Mouse (Mus musculus) hindbrain, embryonic 11.5 days (tissue): ENCODE results near the gene Abl1. TPM values are rescaled to one million over a fixed set of nuclear protein-coding genes. Genes with fewer than 3 reads are reported as not detected.

Experiments used
- ATAC-seq: fragments of 200-750 bp; cut with Nextera tagmentation; 2 replicates; pipeline ENCODE4 v1.8.0; 2017; ENCODE audit warnings: mild to moderate bottlenecking, moderate TSS enrichment, moderate library complexity; ENCODE audit not compliant: low FRiP score
- DNase-seq: peaks from one replicate; pipeline ENCODE4 v3.0.0-alpha.2; 2015; ENCODE audit warnings: low spot score
- H3K27ac ChIP-seq: fragments of 300-500 bp; sonication (generic); 2 replicates; pipeline ENCODE4 v1.5.1; 2014; ENCODE audit warnings: mild to moderate bottlenecking, low read depth, low read length
- H3K27me3 ChIP-seq: fragments of 300-500 bp; sonication (generic); 2 replicates; pipeline ENCODE4 v1.6.1; 2014; ENCODE audit warnings: mild to moderate bottlenecking, low read length, moderate library complexity, mixed read lengths; ENCODE audit not compliant: control insufficient read depth, insufficient read depth
- H3K36me3 ChIP-seq: fragments of 300-500 bp; sonication (generic); 2 replicates; pipeline ENCODE4 v1.6.1; 2014; ENCODE audit warnings: mild to moderate bottlenecking, low read length, moderate library complexity, mixed read lengths; ENCODE audit not compliant: control insufficient read depth, insufficient read depth
- H3K4me1 ChIP-seq: fragments of 300-500 bp; sonication (generic); replicated peaks from 2 replicates; pipeline ENCODE4 v1.6.1; 2014; ENCODE audit warnings: low read length, mixed read lengths; ENCODE audit not compliant: control insufficient read depth, insufficient read depth
- H3K4me2 ChIP-seq: fragments of 300-500 bp; sonication (generic); replicated peaks from 2 replicates; pipeline ENCODE4 v1.6.1; 2014; ENCODE audit warnings: mild to moderate bottlenecking, low read depth, low read length
- H3K4me3 ChIP-seq: fragments of 300-500 bp; sonication (generic); 2 replicates; pipeline ENCODE4 v1.5.1; 2014; ENCODE audit warnings: low read depth, low read length
- H3K9ac ChIP-seq: fragments of 300-500 bp; sonication (generic); 2 replicates; pipeline ENCODE4 v1.6.1; 2014; ENCODE audit warnings: low read depth, low read length
- H3K9me3 ChIP-seq: fragments of 300-500 bp; sonication (generic); 2 replicates; pipeline ENCODE4 v1.6.1; 2016; ENCODE audit warnings: low read length; ENCODE audit not compliant: control insufficient read depth
- WGBS: fragments of 180-500 bp; shearing (Covaris S2); extraction: QIAGEN DNeasy Blood & Tissue Kit; methylation state at CpG from one replicate; pipeline ENCODE4 v1.1.7; 2014; 5-methylcytosine and 5-hydroxymethylcytosine counted together
- polyA plus RNA-seq: library from polyadenylated mRNA; unstranded; fragments of >200 nt; fragmentation: Nextera tagmentation; extraction: Ambion mirVana; gene quantifications from 2 replicates; pipeline ENCODE4 v1.2.1, GENCODE M21; 2014

The Abl1 gene
- polyA plus RNA-seq, 1 experiment from 2014 or later = 28.6 TPM

DNA sequence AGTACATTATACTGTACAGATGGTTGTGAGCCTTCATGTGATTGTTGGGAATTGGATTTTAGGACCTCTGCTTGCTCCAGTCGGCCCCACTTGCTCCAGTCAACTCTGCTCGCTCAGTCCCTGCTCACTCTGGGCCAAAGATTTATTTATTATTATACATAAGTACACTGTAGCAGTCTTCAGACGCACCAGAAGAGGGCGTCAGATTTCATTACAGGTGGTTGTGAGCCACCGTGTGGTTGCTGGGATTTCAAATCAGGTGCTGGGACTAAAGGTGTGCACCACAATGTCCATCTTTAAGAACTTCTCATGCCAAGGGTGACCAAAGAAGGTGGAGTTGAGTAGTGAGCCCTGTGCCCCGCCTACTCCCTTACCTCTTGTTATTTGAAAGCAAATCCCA lies 104.4 kb downstream of the Abl1 start:
- 84% methylated on average over 6 of the region's 6 CpGs for WGBS
- ATAC-seq (no peak), DNase-seq (no peak)
- no peak overlapping the region for H3K27ac ChIP-seq
- H3K36me3 ChIP-seq = peaks cover 12% of the 10 kb centered on the region
- H3K4me2 ChIP-seq = no peak overlapping the region
- no peaks in the 10 kb centered on the region for H3K4me1 ChIP-seq
- H3K4me3 ChIP-seq = no peak overlapping the region
- H3K9ac ChIP-seq = no peak overlapping the region
- H3K9me3 ChIP-seq = no peaks in the 10 kb centered on the region
- H3K27me3 ChIP-seq = no peaks in the 10 kb centered on the region

GRCm38 (mm10) chr2:31796943-31797342 lies 108.8 kb downstream of the Abl1 start:
- Histone ChIP-seq H3K9ac (no peak overlapping the region), H3K4me3 (no peak overlapping the region), H3K27me3 (no peaks in the 10 kb centered on the region), H3K27ac (no peak overlapping the region), H3K36me3 (peaks cover 30% of the 10 kb centered on the region), H3K4me1 (no peaks in the 10 kb centered on the region), H3K9me3 (no peaks in the 10 kb centered on the region), H3K4me2 (no peak overlapping the region)
- 90% methylated on average over 3 of the region's 3 CpGs for WGBS
- DNase-seq (no peak), ATAC-seq (no peak)

DNA sequence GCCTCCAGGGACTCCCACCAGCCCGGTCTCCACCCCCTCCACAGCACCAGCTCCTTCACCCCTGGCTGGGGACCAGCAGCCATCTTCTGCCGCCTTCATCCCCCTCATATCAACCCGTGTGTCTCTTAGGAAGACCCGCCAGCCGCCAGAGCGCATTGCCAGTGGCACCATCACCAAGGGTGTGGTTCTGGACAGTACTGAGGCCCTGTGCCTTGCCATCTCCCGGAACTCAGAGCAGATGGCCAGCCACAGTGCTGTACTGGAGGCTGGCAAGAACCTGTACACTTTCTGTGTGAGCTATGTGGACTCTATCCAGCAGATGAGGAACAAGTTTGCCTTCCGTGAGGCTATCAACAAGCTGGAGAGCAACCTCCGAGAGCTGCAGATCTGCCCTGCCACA lies 113.2 kb downstream of the Abl1 start:
- peaks cover 35% of the 10 kb centered on the region for H3K36me3 ChIP-seq
- H3K27ac ChIP-seq = no peak overlapping the region
- H3K4me2 ChIP-seq = no peak overlapping the region
- DNase-seq = no peak
- WGBS = 90% methylated on average over 9 of the region's 9 CpGs
- H3K4me3 ChIP-seq = no peak overlapping the region
- H3K4me1 ChIP-seq = peaks cover 6% of the 10 kb centered on the region
- ATAC-seq = no peak
- no peak overlapping the region for H3K9ac ChIP-seq
- H3K27me3 ChIP-seq = no peaks in the 10 kb centered on the region
- no peaks in the 10 kb centered on the region for H3K9me3 ChIP-seq

GRCm38 (mm10) chr2:31802811-31803210 lies 114.6 kb downstream of the Abl1 start:
- Histone ChIP-seq H3K4me1 (peaks cover 12% of the 10 kb centered on the region), H3K27me3 (no peaks in the 10 kb centered on the region), H3K9ac (no peak overlapping the region), H3K27ac (no peak overlapping the region), H3K4me2 (no peak overlapping the region), H3K9me3 (no peaks in the 10 kb centered on the region), H3K36me3 (peaks cover 29% of the 10 kb centered on the region), H3K4me3 (no peak overlapping the region)
- ATAC-seq = no peak
- DNase-seq = no peak
- WGBS = 94% methylated on average over 8 of the region's 8 CpGs

GRCm38 (mm10) chr2:31803480-31803879 lies 115.3 kb downstream of the Abl1 start:
- H3K9me3 ChIP-seq = no peaks in the 10 kb centered on the region
- H3K9ac ChIP-seq = no peak overlapping the region
- H3K36me3 ChIP-seq = peaks cover 26% of the 10 kb centered on the region
- no peak overlapping the region for H3K4me2 ChIP-seq
- DNase-seq = no peak
- H3K27ac ChIP-seq = no peak overlapping the region
- H3K4me1 ChIP-seq = peaks cover 15% of the 10 kb centered on the region
- no peaks in the 10 kb centered on the region; the same call in 1 of the 2 replicates for H3K27me3 ChIP-seq
- ATAC-seq = no peak
- H3K4me3 ChIP-seq = no peak overlapping the region
- WGBS = 93% methylated on average over 14 of the region's 14 CpGs

- peak overlapping the region; percentile 77 for H3K27ac ChIP-seq
- ATAC-seq (peak; percentile 62), DNase-seq (peak; percentile 49)
- no peaks in the 10 kb centered on the region for H3K9me3 ChIP-seq
- H3K4me2 ChIP-seq = no peak overlapping the region
- H3K9ac ChIP-seq = peak overlapping the region; percentile 31
- H3K4me3 ChIP-seq = no peak overlapping the region
- no peaks in the 10 kb centered on the region; the same call in 1 of the 2 replicates for H3K27me3 ChIP-seq
- peaks cover 9% of the 10 kb centered on the region for H3K36me3 ChIP-seq
- 35% methylated on average over 9 of the region's 9 CpGs for WGBS
- H3K4me1 ChIP-seq = peaks cover 26% of the 10 kb centered on the region
Observed at GRCm38 (mm10) chr2:31806639-31807382, 118.6 kb downstream of the Abl1 start.

GRCm38 (mm10) chr2:31808410-31809357 lies 120.5 kb downstream of the Abl1 start:
- H3K4me2 ChIP-seq = no peak overlapping the region
- DNase-seq (no peak), ATAC-seq (peak; percentile 28; the same call in 1 of the 2 replicates)
- H3K36me3 ChIP-seq = no peaks in the 10 kb centered on the region
- no peak overlapping the region for H3K4me3 ChIP-seq
- no peaks in the 10 kb centered on the region; the same call in 1 of the 2 replicates for H3K27me3 ChIP-seq
- H3K27ac ChIP-seq = peak overlapping the region; percentile 10; the same call in 1 of the 2 replicates
- H3K9me3 ChIP-seq = no peaks in the 10 kb centered on the region
- peaks cover 26% of the 10 kb centered on the region for H3K4me1 ChIP-seq
- 36% methylated on average over 28 of the region's 28 CpGs for WGBS
- no peak overlapping the region for H3K9ac ChIP-seq

- Histone ChIP-seq H3K9ac (no peak overlapping the region), H3K4me1 (peaks cover 26% of the 10 kb centered on the region), H3K27me3 (no peaks in the 10 kb centered on the region; the same call in 1 of the 2 replicates), H3K27ac (no peak overlapping the region), H3K9me3 (no peaks in the 10 kb centered on the region), H3K4me2 (no peak overlapping the region), H3K4me3 (no peak overlapping the region), H3K36me3 (no peaks in the 10 kb centered on the region)
- DNase-seq (no peak), ATAC-seq (no peak)
- WGBS = 45% methylated on average over 2 of the region's 2 CpGs
Observed at GRCm38 (mm10) chr2:31809358-31809740, 121.2 kb downstream of the Abl1 start.
